Mouse (Mus musculus) right cerebral cortex, adult 2 months (tissue): Measurements from ENCODE around the gene Cars.
A peak's percentile ranks its signal among the peaks of the same experiment; 100 is the strongest.
"Not testable (repeated sequence)": the region's sequence is repeated elsewhere in the genome, so short reads cannot be mapped to it uniquely, and the experiment has no call there.

Experiments
- DNase-seq, 2 experiments: peaks; one replicate each; pipeline ENCODE4 v3.0.0; 2021 to 2022; ENCODE audit warnings: low spot score in 2 of 2

Cars gene

GRCm38 (mm10) chr7:143587586-143587985 lies 12.3 kb downstream of the Cars start:
- no peak for DNase-seq

- DNase-seq, result peak; percentile 35 to 71
Observed at GRCm38 (mm10) chr7:143583956-143584355, 15.9 kb downstream of the Cars start.

GRCm38 (mm10) chr7:143583025-143583424 lies 16.9 kb downstream of the Cars start:
- DNase-seq, result no peak

- DNase-seq, result no peak
Observed at GRCm38 (mm10) chr7:143575751-143576150, 24.1 kb downstream of the Cars start.

GRCm38 (mm10) chr7:143565648-143566039 lies 34.2 kb downstream of the Cars start:
- no peak for DNase-seq

GRCm38 (mm10) chr7:143565015-143565647 lies 34.8 kb downstream of the Cars start:
- DNase-seq, result no peak

GRCm38 (mm10) chr7:143563787-143564186 lies 36.1 kb downstream of the Cars start:
- no peak for DNase-seq

- DNase-seq, result no peak
Observed at GRCm38 (mm10) chr7:143557616-143558015, 42.3 kb downstream of the Cars start.

GRCm38 (mm10) chr7:143556964-143557610 lies 42.8 kb downstream of the Cars start:
- peak; percentile 21 to 31 for DNase-seq

- no peak for DNase-seq
Observed at GRCm38 (mm10) chr7:143549588-143550220, 50.2 kb downstream of the Cars start.

- DNase-seq, result peak; percentile 100
Observed at GRCm38 (mm10) chr7:143548976-143549457, 50.9 kb downstream of the Cars start, which contains the start of gene Nap1l4. TSS of gene Nap1l4 (minus strand) at chr7:143549106.

- peak in 1 of 2 experiments; percentile 42 for DNase-seq
Observed at GRCm38 (mm10) chr7:143548231-143548961, 51.5 kb downstream of the Cars start.

- DNase-seq, result no peak
Observed at GRCm38 (mm10) chr7:143546554-143546953, 53.3 kb downstream of the Cars start.

GRCm38 (mm10) chr7:143544368-143544767 lies 55.5 kb downstream of the Cars start:
- DNase-seq, result peak in 1 of 2 experiments; percentile 21

- no peak for DNase-seq
Observed at GRCm38 (mm10) chr7:143538671-143539070, 61.2 kb downstream of the Cars start.

GRCm38 (mm10) chr7:143538229-143538628 lies 61.7 kb downstream of the Cars start:
- not testable (repeated sequence) for DNase-seq

- DNase-seq, result no peak
Observed at GRCm38 (mm10) chr7:143536251-143536650, 63.6 kb downstream of the Cars start.

GRCm38 (mm10) chr7:143533284-143533683 lies 66.6 kb downstream of the Cars start:
- DNase-seq, result no peak

- DNase-seq, result no peak
Observed at GRCm38 (mm10) chr7:143532410-143532809, 67.5 kb downstream of the Cars start.

GRCm38 (mm10) chr7:143519333-143519732 lies 80.6 kb downstream of the Cars start:
- DNase-seq, result no peak

GRCm38 (mm10) chr7:143514416-143514768 lies 85.5 kb downstream of the Cars start:
- no peak for DNase-seq

- no peak for DNase-seq
Observed at GRCm38 (mm10) chr7:143513763-143514415, 86.0 kb downstream of the Cars start.
